Mouse (Mus musculus): Measurements from ENCODE around the gene Atp13a3.
"Not testable (repeated sequence)": the region's sequence is repeated elsewhere in the genome, so short reads cannot be mapped to it uniquely, and the experiment has no call there.

Atp13a3 gene

GRCm38 (mm10) chr16:30405925-30406670 is at the start of gene Atp13a3:
Gene Atp13a3, minus strand, starts transcription at chr16:30405975.
- Histone ChIP-seq H3K4me1 (replicated peaks; ENCODE audit: low read depth, low read length) (peaks cover 23% of the 10 kb centered on the region), H3K27me3 (ENCODE audit: insufficient read depth, low read length) (0 out of 2 replicates have a peak, but pooled peaks cover 5% of the 10 kb centered on the region)
- TF ChIP-seq POU5F1 (IDR thresholded peaks at IDR 0.05; ENCODE audit: borderline replicate concordance, low read length) = no peak
- no peak for TF ChIP-seq CTCF (conservative IDR thresholded peaks at IDR 0.05; ENCODE audit: low read length)
- no peak for TF ChIP-seq NANOG (IDR thresholded peaks at IDR 0.05; ENCODE audit: borderline replicate concordance, low read length)

GRCm38 (mm10) chr16:30453213-30453975 is 47.6 kb upstream of the Atp13a3 start:
- Histone ChIP-seq H3K9me3 (ENCODE audit: low read length) (peaks cover 7% of the 10 kb centered on the region), H3K27me3 (ENCODE audit: insufficient read depth, low read length) (no peaks in the 10 kb centered on the region; the same call in 1 of the 2 replicates), H3K36me3 (ENCODE audit: insufficient read depth, low read length) (no peaks in the 10 kb centered on the region), H3K4me3 (replicated peaks; ENCODE audit: low read length) (no peak overlapping the region), H3K4me1 (replicated peaks; ENCODE audit: low read depth, low read length) (0 out of 2 replicates have a peak, but pooled peaks cover under 1% of the 10 kb centered on the region)
- TF ChIP-seq POU5F1 (IDR thresholded peaks at IDR 0.05; ENCODE audit: borderline replicate concordance, low read length) (no peak), NANOG (IDR thresholded peaks at IDR 0.05; ENCODE audit: borderline replicate concordance, low read length) (no peak), CTCF (conservative IDR thresholded peaks at IDR 0.05; ENCODE audit: low read length) (no peak)

More at GRCm38 (mm10) chr16:30405925-30406670, at the start of gene Atp13a3:
- no peaks in the 10 kb centered on the region for H3K36me3 ChIP-seq (ENCODE audit: insufficient read depth, low read length)
- no peak within 1 kb of the TSS for H3K4me3 ChIP-seq (replicated peaks; ENCODE audit: low read length)
- H3K9me3 ChIP-seq (ENCODE audit: low read length) = no peaks in the 10 kb centered on the region

GRCm38 (mm10) chr16:30451174-30451573 is 45.4 kb upstream of the Atp13a3 start:
- not testable (repeated sequence) for H3K4me3 ChIP-seq (replicated peaks; ENCODE audit: low read length); H3K4me1 ChIP-seq (replicated peaks; ENCODE audit: low read depth, low read length); H3K27me3 ChIP-seq (ENCODE audit: insufficient read depth, low read length); H3K9me3 ChIP-seq (ENCODE audit: low read length); H3K36me3 ChIP-seq (ENCODE audit: insufficient read depth, low read length)

GRCm38 (mm10) chr16:30449017-30449416 is 43.2 kb upstream of the Atp13a3 start:
- Histone ChIP-seq H3K4me3 (replicated peaks; ENCODE audit: low read length) (no peak overlapping the region), H3K9me3 (ENCODE audit: low read length) (no peaks in the 10 kb centered on the region), H3K36me3 (ENCODE audit: insufficient read depth, low read length) (no peaks in the 10 kb centered on the region), H3K4me1 (replicated peaks; ENCODE audit: low read depth, low read length) (peaks cover 4% of the 10 kb centered on the region), H3K27me3 (ENCODE audit: insufficient read depth, low read length) (peaks cover 7% of the 10 kb centered on the region)
- TF ChIP-seq POU5F1 (IDR thresholded peaks at IDR 0.05; ENCODE audit: borderline replicate concordance, low read length) (no peak), NANOG (IDR thresholded peaks at IDR 0.05; ENCODE audit: borderline replicate concordance, low read length) (no peak), CTCF (conservative IDR thresholded peaks at IDR 0.05; ENCODE audit: low read length) (no peak)

- TF ChIP-seq CTCF (conservative IDR thresholded peaks at IDR 0.05; ENCODE audit: low read length) = no peak
- no peak for TF ChIP-seq NANOG (IDR thresholded peaks at IDR 0.05; ENCODE audit: borderline replicate concordance, low read length)
- TF ChIP-seq POU5F1 (IDR thresholded peaks at IDR 0.05; ENCODE audit: borderline replicate concordance, low read length) = no peak
- peaks cover 7% of the 10 kb centered on the region for H3K27me3 ChIP-seq (ENCODE audit: insufficient read depth, low read length)
- no peak overlapping the region for H3K4me3 ChIP-seq (replicated peaks; ENCODE audit: low read length)
- peaks cover 4% of the 10 kb centered on the region for H3K4me1 ChIP-seq (replicated peaks; ENCODE audit: low read depth, low read length)
- peaks cover 7% of the 10 kb centered on the region for H3K9me3 ChIP-seq (ENCODE audit: low read length)
- H3K36me3 ChIP-seq (ENCODE audit: insufficient read depth, low read length) = no peaks in the 10 kb centered on the region
These were observed 42.4 kb upstream of the Atp13a3 start for GRCm38 (mm10) chr16:30448169-30448568.

GRCm38 (mm10) chr16:30447642-30448041 is 41.9 kb upstream of the Atp13a3 start:
- Histone ChIP-seq H3K4me3 (replicated peaks; ENCODE audit: low read length) (no peak overlapping the region), H3K27me3 (ENCODE audit: insufficient read depth, low read length) (peaks cover 7% of the 10 kb centered on the region), H3K4me1 (replicated peaks; ENCODE audit: low read depth, low read length) (peaks cover 4% of the 10 kb centered on the region), H3K36me3 (ENCODE audit: insufficient read depth, low read length) (no peaks in the 10 kb centered on the region), H3K9me3 (ENCODE audit: low read length) (peaks cover 12% of the 10 kb centered on the region)
- no peak for TF ChIP-seq POU5F1 (IDR thresholded peaks at IDR 0.05; ENCODE audit: borderline replicate concordance, low read length)
- TF ChIP-seq CTCF (conservative IDR thresholded peaks at IDR 0.05; ENCODE audit: low read length) = no peak
- TF ChIP-seq NANOG (IDR thresholded peaks at IDR 0.05; ENCODE audit: borderline replicate concordance, low read length) = no peak

GRCm38 (mm10) chr16:30443411-30443810 is 37.6 kb upstream of the Atp13a3 start:
- Histone ChIP-seq H3K36me3 (ENCODE audit: insufficient read depth, low read length) (no peaks in the 10 kb centered on the region), H3K4me1 (replicated peaks; ENCODE audit: low read depth, low read length) (peaks cover 7% of the 10 kb centered on the region), H3K27me3 (ENCODE audit: insufficient read depth, low read length) (peaks cover 7% of the 10 kb centered on the region; the same call in 1 of the 2 replicates), H3K9me3 (ENCODE audit: low read length) (peaks cover 16% of the 10 kb centered on the region), H3K4me3 (replicated peaks; ENCODE audit: low read length) (no peak overlapping the region)
- TF ChIP-seq NANOG (IDR thresholded peaks at IDR 0.05; ENCODE audit: borderline replicate concordance, low read length) (no peak), CTCF (conservative IDR thresholded peaks at IDR 0.05; ENCODE audit: low read length) (no peak), POU5F1 (IDR thresholded peaks at IDR 0.05; ENCODE audit: borderline replicate concordance, low read length) (no peak)

GRCm38 (mm10) chr16:30442451-30442850 is 36.7 kb upstream of the Atp13a3 start:
- TF ChIP-seq POU5F1 (IDR thresholded peaks at IDR 0.05; ENCODE audit: borderline replicate concordance, low read length) (no peak), NANOG (IDR thresholded peaks at IDR 0.05; ENCODE audit: borderline replicate concordance, low read length) (no peak), CTCF (conservative IDR thresholded peaks at IDR 0.05; ENCODE audit: low read length) (no peak)
- H3K4me3 ChIP-seq (replicated peaks; ENCODE audit: low read length) = no peak overlapping the region
- H3K36me3 ChIP-seq (ENCODE audit: insufficient read depth, low read length) = no peaks in the 10 kb centered on the region
- peaks cover 7% of the 10 kb centered on the region for H3K4me1 ChIP-seq (replicated peaks; ENCODE audit: low read depth, low read length)
- 0 out of 2 replicates have a peak, but pooled peaks cover 2% of the 10 kb centered on the region for H3K27me3 ChIP-seq (ENCODE audit: insufficient read depth, low read length)
- peaks cover 16% of the 10 kb centered on the region for H3K9me3 ChIP-seq (ENCODE audit: low read length)
